Mouse (Mus musculus) limb, embryonic 10.5 days (tissue): ENCODE results near the gene Hand1. TPM values are rescaled to one million over a fixed set of nuclear protein-coding genes. Genes with fewer than 3 reads are reported as not detected.
A peak's percentile ranks its signal among the peaks of the same experiment; 100 is the strongest.

Experiments used
- DNase-seq: peaks from one replicate; pipeline ENCODE4 v3.0.0-alpha.2; 2017; ENCODE audit warnings: low spot score
- H3K27ac ChIP-seq: fragments of 300-500 bp; sonication (generic); 2 replicates; pipeline ENCODE4 v1.5.1; 2016; ENCODE audit warnings: mild to moderate bottlenecking
- H3K27me3 ChIP-seq: fragments of 300-500 bp; sonication (generic); 2 replicates; pipeline ENCODE4 v1.6.1; 2016; ENCODE audit warnings: low read depth, mild to moderate bottlenecking; ENCODE audit not compliant: poor library complexity, severe bottlenecking
- H3K36me3 ChIP-seq: fragments of 300-500 bp; sonication (generic); 2 replicates; pipeline ENCODE4 v1.6.1; 2016; ENCODE audit warnings: mild to moderate bottlenecking, moderate library complexity
- H3K4me1 ChIP-seq: fragments of 300-500 bp; sonication (generic); 2 replicates; pipeline ENCODE4 v1.6.1; 2016
- H3K4me3 ChIP-seq: fragments of 300-500 bp; sonication (generic); 2 replicates; pipeline ENCODE4 v1.5.1; 2016; ENCODE audit warnings: mild to moderate bottlenecking, moderate library complexity
- H3K9me3 ChIP-seq: fragments of 300-500 bp; sonication (generic); replicated peaks from 2 replicates; pipeline ENCODE4 v1.6.1; 2016; ENCODE audit warnings: mild to moderate bottlenecking
- WGBS: fragments of 180-500 bp; shearing (Covaris S2); methylation state at CpG from one replicate; pipeline ENCODE4 v1.1.7; 2016; 5-methylcytosine and 5-hydroxymethylcytosine counted together
- polyA plus RNA-seq: library from polyadenylated mRNA; unstranded; fragments of >200 nt; fragmentation: Nextera tagmentation; extraction: Ambion mirVana; gene quantifications from 2 replicates; pipeline ENCODE4 v1.2.1, GENCODE M21; 2016

The Hand1 gene
- polyA plus RNA-seq, 1 experiment from 2014 or later: 3.3 TPM

GRCm38 (mm10) chr11:57787913-57788312 is 44.7 kb downstream of the Hand1 start:
- H3K9me3 ChIP-seq: no peaks in the 10 kb centered on the region
- peaks cover 9% of the 10 kb centered on the region; the same call in 1 of the 2 replicates for H3K36me3 ChIP-seq
- peak; percentile 60 for DNase-seq
- WGBS: 30% methylated on average over 3 of the region's 3 CpGs
- no peak overlapping the region for H3K4me3 ChIP-seq
- H3K4me1 ChIP-seq: peaks cover 21% of the 10 kb centered on the region
- H3K27ac ChIP-seq: no peak overlapping the region
- H3K27me3 ChIP-seq: peaks cover 12% of the 10 kb centered on the region

GRCm38 (mm10) chr11:57786616-57787418 is 45.8 kb downstream of the Hand1 start:
- DNase-seq: no peak
- WGBS: 61% methylated on average over 18 of the region's 18 CpGs
- Histone ChIP-seq H3K4me1 (peaks cover 21% of the 10 kb centered on the region), H3K36me3 (peaks cover 13% of the 10 kb centered on the region; the same call in 1 of the 2 replicates), H3K27ac (peak overlapping the region; percentile 62), H3K9me3 (no peaks in the 10 kb centered on the region), H3K4me3 (no peak overlapping the region), H3K27me3 (peaks cover 16% of the 10 kb centered on the region)

DNA sequence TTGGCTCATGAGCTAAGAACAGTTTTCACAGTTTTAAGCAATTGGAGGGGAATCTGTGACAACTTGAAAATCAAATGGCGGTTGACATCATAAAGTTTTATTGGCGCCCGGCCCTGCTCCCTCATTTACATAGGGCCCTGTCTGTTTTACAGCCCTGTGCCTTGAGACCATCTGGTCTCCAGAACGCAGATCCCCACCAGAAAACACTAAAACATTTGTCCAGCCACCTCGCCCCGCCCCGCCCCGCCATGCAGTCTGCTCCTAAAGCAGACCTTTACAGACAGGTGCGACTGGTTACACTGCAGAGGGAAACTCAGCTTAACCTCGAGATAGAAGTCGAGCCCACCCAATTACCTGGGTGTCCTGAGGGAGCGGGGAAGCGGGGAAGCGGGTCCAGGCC is 52.8 kb downstream of the Hand1 start:
- H3K27ac ChIP-seq: peak overlapping the region; percentile 67
- H3K9me3 ChIP-seq: no peaks in the 10 kb centered on the region
- WGBS: 36% methylated on average over 14 of the region's 14 CpGs
- peaks cover 10% of the 10 kb centered on the region; the same call in 1 of the 2 replicates for H3K36me3 ChIP-seq
- no peak overlapping the region for H3K4me3 ChIP-seq
- H3K27me3 ChIP-seq: peaks cover 44% of the 10 kb centered on the region
- peaks cover 45% of the 10 kb centered on the region for H3K4me1 ChIP-seq
- DNase-seq: peak; percentile 63

Other genes with a start within 250 kb of the Hand1 start
- 20.3 and 22.3 TPM in 2 replicates for gene Galnt10, start 187.4 kb downstream of the Hand1 start, polyA plus RNA-seq
- 11.2 and 12.4 TPM in 2 replicates for gene Sap30l, start 31.2 kb downstream of the Hand1 start, polyA plus RNA-seq
- gene Larp1, start 176.2 kb upstream of the Hand1 start, polyA plus RNA-seq: 20.0 and 22.6 TPM in 2 replicates